Mouse (Mus musculus) adrenal gland, adult 18-20 months (tissue): Measurements from ENCODE around the gene Psmb1. TPM values are rescaled to one million over a fixed set of nuclear protein-coding genes. Genes with fewer than 3 reads are reported as not detected.
"Not testable (repeated sequence)": the region's sequence is repeated elsewhere in the genome, so short reads cannot be mapped to it uniquely, and the experiment has no call there.

Experiments
- DNase-seq, 2 experiments: peaks; one replicate each; pipeline ENCODE4 v3.0.0; 2021 to 2022; ENCODE audit warnings: low spot score in 2 of 2
- long read RNA-seq, 2 experiments: library from polyadenylated mRNA; stranded (forward); transcript quantifications; one replicate each; pipeline ENCODE4 v2.0.0; 2021
- total RNA-seq, 2 experiments: library from RNA; stranded (reverse); gene quantifications; 1 replicate in 1 of 2; 2 replicates in 1 of 2; pipeline ENCODE4 v1.2.3; 2021

The Psmb1 gene
- total RNA-seq = 100 to 1,000 TPM; 166 to 169 TPM
- long read RNA-seq, experiment 1, transcript Psmb1-201 (6 exons, 1,758 nt) = major isoform, 94 of 95 reads
- long read RNA-seq, experiment 1, partial matches to known transcripts = 1 of 95 reads
- long read RNA-seq, experiment 1, other reads (novel, unspliced or antisense) = 0 of 95 reads
- long read RNA-seq, experiment 2, transcript Psmb1-201 (6 exons, 1,758 nt) = major isoform, 343 of 359 reads
- long read RNA-seq, experiment 2, partial matches to known transcripts = 10 of 359 reads
- long read RNA-seq, experiment 2, other reads (novel, unspliced or antisense) = 5 of 359 reads

- DNase-seq = peak; percentile 94 to 95
Measured at GRCm38 (mm10) chr17:15499656-15500394, at the start of gene Psmb1, which contains the start of gene Tbp. TSS of gene Psmb1 (minus strand) at chr17:15499751. TSS of gene Tbp (plus strand) at chr17:15499888.

GRCm38 (mm10) chr17:15546440-15546839 is 46.9 kb upstream of the Psmb1 start:
- no peak for DNase-seq

DNA sequence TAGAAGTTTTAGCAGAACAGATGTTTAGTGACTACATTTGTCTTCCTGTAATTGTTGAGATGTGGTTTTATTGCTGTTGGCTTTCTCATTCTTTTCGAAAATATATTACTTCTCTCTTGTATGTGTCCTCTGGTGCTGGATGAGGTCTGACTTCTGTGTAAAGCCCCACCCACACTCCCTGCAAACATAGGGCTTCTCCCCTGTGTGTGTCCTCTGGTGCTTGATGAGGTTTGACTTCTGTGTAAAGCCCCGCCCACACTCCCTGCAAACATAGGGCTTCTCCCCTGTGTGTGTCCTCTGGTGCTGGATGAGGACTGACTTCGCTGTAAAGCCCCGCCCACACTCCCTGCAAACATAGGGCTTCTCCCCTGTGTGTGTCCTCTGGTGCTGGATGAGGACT is 44.3 kb upstream of the Psmb1 start:
- not testable (repeated sequence) for DNase-seq

GRCm38 (mm10) chr17:15540309-15540708 is 40.8 kb upstream of the Psmb1 start:
- no peak for DNase-seq

GRCm38 (mm10) chr17:15536457-15536904 is 36.9 kb upstream of the Psmb1 start:
- DNase-seq = no peak

DNA sequence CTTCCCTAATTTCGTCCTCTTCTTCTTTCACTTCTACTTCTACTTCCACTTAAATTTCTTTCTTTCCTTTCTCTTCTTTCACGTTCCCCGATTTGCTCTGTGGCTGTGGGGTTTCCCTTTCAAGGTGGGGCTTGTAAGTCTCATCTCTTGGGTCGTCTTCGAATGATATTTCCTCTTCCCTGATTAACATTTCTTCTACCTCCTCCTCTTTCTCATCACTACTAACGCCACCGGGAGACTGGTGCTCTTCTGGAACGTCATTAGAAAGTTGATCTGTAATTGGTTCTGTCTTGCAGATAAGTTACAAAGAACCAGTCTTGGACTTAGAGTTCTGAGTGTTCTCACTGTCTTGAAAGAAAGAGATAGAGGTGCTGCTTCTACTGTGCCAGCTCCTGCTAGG is 36.4 kb upstream of the Psmb1 start:
- no peak for DNase-seq

DNA sequence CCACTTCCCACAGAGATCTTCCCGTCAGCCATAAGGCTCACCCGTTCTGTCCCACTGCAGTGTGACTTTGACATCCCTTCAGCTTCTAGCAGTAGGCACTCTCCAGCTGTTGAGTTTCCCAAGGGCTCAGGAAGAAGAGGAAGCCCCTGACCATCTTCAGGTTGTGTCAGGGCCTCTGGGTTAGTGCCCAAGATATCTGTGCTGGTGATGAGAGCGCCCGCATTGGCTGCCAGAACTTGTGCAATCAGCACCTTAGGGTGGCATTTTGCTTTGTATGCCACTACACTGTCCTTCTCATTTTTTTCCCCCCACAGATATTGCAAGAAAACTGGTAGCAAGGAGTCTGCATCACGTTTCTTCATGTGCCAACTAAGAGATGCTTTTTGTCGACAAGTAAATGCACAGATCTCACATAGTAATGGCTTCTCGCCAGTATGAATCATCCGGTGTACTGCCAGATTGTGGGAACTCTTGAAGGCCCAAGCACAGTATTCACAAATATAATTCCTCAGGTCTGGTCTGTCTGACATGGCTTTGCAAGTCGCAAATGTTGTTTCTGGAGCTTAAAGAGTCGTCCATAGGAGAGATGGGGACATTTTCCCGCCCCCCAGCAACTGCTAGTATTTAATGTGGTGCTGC is 35.7 kb upstream of the Psmb1 start:
- no peak for DNase-seq

DNA sequence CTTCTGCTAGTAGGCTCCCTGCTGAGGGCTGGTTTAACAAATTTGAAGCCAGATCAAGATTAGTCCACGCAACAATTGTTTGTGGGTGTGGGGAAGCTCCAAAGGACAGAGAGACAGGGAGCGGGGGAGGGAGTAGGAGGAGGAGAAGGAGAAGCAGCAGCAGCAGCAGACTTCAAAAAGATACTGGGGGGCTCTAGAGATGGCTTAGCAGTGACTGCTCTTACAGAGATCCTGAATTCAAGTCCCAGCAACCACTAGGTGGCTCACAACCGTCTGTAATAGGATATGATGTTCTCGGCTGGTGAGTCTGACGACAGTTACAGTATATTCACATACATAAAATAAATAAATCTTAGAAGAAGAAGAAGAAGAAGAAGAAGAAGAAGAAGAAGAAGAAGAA is 30.6 kb upstream of the Psmb1 start:
- peak in 1 of 2 experiments; percentile 32 for DNase-seq

- no peak for DNase-seq
Measured at GRCm38 (mm10) chr17:15528887-15529286, 29.3 kb upstream of the Psmb1 start.

DNA sequence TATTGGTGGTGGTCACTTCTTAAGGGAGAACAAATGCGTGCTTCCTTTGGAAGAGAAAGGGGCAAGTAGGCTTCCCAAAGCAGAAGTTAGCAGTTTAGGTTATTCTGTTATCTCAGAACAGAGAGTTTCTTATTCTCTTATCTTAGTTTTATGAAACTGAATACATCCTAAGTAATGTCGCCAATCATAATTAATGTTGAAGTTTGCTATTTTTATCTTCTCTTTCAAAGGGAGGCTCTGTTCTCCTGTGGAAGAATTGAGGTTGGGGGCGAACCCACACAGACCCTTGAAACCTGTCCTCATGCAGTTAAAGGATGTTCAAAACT is 28.2 kb upstream of the Psmb1 start:
- DNase-seq = no peak

DNA sequence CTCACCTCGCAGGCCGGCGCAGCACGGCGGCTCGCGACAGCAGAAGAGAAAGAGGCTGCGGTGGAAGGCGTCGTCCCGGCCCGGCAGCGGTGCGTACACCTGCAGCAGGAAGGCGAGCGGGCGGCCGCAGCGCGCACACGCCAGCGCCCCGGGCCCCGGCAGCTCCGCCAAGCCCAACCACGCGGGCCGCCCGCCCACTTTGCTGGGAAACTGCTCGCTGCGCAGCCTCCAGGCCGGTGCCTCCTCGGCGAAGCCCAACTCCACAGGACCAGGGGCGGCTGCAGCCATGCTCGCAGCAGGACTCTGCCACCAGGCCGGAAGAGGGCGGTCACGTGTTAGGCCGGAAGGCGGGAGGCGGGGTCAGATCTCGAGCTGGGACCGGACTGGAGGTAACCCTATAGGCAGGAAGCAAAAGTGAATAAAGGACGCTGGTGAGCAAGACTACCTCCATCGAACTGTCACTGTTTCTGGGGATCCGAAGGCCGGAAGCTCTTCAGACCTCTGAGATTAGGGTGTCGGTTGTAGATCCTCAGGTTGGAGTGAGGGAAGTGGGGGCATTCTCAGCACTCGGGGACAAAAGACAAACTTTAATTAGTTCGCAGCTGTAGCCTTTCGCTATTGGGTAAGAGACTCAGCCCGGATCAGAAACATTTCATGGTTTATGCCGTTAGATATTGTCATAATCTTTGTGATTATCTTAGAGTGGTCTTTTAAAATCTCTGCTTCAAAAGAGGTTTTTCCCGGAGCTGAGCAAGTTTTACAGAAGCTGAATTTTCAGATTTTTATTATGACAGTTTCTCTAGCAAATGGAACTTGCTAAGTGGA is 27.6 kb upstream of the Psmb1 start, which contains the start of gene Pdcd2:
Pdcd2 (minus strand) TSS at position 316 of the 825 bp plus-strand sequence.
- peak; percentile 93 to 95 for DNase-seq

DNA sequence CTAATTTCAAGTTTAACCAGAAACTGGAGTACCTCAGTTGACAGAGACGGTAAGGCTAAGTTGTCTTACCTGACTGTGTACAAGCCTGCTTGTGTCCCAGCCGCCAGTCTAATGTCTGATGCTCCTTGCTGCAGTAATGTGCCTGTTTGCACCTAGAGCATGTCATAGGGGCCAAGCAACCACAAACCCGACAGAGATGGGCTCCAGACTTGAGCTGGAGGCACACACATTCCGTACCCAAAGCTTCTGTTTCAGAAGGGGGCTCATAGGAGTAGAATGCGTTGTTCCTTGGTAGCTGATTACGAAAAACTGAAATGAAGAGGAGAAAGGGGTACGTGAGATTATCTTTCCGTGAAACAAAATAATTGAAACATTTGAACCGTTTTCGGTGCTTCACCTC is 26.8 kb upstream of the Psmb1 start:
- no peak for DNase-seq

DNA sequence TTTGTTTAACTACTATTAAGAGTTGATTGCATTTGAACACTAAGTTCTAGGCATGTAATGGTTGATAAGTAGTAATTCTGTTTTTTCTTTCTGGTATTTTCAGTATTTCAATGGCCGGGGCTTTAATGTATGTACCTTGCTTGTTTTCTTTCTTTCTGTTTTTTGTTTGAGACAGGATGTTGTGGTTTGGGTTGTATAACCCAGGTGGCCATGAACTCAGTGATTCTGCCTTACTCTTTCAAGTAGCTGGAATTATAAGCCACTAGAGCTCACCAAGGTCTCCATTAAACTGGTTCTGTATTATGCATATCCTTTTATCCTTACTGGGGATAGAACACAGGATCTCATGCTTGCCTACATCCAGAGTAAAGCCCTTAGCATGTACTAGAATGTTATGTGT is 19.2 kb upstream of the Psmb1 start:
- DNase-seq = no peak

GRCm38 (mm10) chr17:15518186-15518585 is 18.6 kb upstream of the Psmb1 start:
- no peak for DNase-seq

GRCm38 (mm10) chr17:15517776-15518175 is 18.2 kb upstream of the Psmb1 start:
- no peak for DNase-seq

GRCm38 (mm10) chr17:15510694-15511093 is 11.1 kb upstream of the Psmb1 start:
- DNase-seq = no peak

DNA sequence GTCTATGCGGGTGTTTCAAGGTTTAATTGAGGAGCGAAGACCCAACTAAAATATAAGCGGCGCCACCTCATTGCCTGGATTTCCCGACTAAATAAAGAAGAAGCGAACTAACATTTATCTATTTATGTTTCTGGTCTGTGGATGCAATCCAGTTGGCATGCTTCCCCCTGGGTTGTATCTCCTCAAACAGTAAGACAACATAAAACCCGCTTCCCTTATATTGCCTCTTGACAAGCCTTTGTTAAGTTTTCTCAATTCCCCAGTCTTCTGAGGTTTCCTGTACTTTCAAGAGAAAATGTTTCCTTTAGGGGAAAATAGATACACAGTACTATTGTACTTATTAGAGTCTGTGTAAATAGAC is 818 bp downstream of the Psmb1 start:
- no peak for DNase-seq

GRCm38 (mm10) chr17:15497882-15498752 is 1.4 kb downstream of the Psmb1 start:
- peak; percentile 91 to 94 for DNase-seq

GRCm38 (mm10) chr17:15490542-15490941 is 9.0 kb downstream of the Psmb1 start:
- no peak for DNase-seq

DNA sequence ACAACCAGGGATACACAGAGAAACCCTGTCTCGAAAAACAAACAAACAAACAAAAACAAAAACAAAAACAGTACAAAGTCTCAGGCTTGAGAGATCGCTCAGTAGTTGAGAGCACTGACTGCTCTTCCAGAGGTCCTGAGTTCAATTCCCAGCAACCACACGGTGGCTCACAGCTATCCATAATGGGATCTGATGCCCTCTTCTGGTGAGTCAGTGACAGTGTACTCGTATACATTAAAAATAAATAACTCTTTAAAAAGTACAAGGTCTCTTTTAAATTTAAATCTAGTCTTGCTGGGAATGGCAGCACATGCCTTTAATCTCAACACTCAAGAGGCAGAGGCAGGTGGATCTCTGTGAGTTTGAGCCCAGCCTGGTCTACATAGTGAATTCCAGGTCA is 26.9 kb downstream of the Psmb1 start:
- no peak for DNase-seq
